Mouse (Mus musculus) megakaryocyte, embryonic 14.5 days (primary cell): ENCODE data around the gene Vasn. TPM values are rescaled to one million over a fixed set of nuclear protein-coding genes. Genes with fewer than 3 reads are reported as not detected.

Experiments used
- H3K27me3 ChIP-seq: replicated peaks from 2 replicates; pipeline ENCODE3; 2012; ENCODE audit warnings: inconsistent platforms
- H3K36me3 ChIP-seq: replicated peaks from 2 replicates; pipeline ENCODE3; 2012; ENCODE audit warnings: low read length, inconsistent platforms, mixed read lengths
- H3K4me1 ChIP-seq: 2 replicates; pipeline ENCODE4 v1.6.1; 2012; ENCODE audit warnings: inconsistent platforms
- H3K4me3 ChIP-seq: replicated peaks from 2 replicates; pipeline ENCODE3; 2012; ENCODE audit warnings: moderate library complexity, mild to moderate bottlenecking, inconsistent platforms
- H3K9me3 ChIP-seq: 2 replicates; pipeline ENCODE4 v1.6.1; 2012; ENCODE audit warnings: inconsistent platforms
- FLI1 ChIP-seq: IDR thresholded peaks from 2 replicates; pipeline ENCODE4 v1.6.1; 2012; ENCODE audit warnings: low read length, inconsistent platforms, mixed read lengths
- GATA1 ChIP-seq: IDR thresholded peaks from 3 replicates; pipeline ENCODE4 v1.6.1; 2012; ENCODE audit warnings: mixed read lengths, low read length, inconsistent platforms, borderline replicate concordance
- polyA plus RNA-seq: library from polyadenylated mRNA; stranded (reverse); fragments of >175 nt; gene quantifications from 2 replicates; pipeline ENCODE4 v1.2.3, GENCODE M21; 2012; ENCODE audit warnings: low replicate concordance; ENCODE audit not compliant: insufficient read depth

Vasn gene
- polyA plus RNA-seq, 1 experiment = not detected

DNA sequence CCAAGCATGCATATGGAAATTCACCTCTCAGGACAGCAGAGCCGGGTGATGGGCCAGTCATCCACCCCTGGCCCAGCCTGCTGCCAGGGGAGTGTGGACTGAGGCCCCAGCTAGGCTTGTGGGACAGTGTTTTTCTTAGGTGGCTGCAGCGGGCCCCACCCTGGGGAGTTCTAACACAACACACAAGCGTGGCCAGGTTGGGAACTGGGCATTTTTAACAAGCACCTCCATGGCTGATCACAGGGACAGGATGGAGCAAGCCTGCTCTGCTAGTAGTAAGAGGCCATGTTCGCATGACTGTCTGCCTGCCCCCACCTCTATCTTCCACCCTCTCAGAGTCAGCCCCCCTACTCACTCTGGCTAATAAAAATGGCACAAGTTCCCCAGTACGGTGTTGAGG lies 41.7 kb upstream of the Vasn start:
- TF ChIP-seq FLI1 = no peak
- no peak for TF ChIP-seq GATA1
- H3K4me1 ChIP-seq = peaks cover 47% of the 10 kb centered on the region

GRCm38 (mm10) chr16:4598891-4599543 lies 40.7 kb upstream of the Vasn start:
- Histone ChIP-seq H3K4me3 (no peak overlapping the region), H3K9me3 (no peaks in the 10 kb centered on the region)

More for the DNA sequence above, 41.7 kb upstream of the Vasn start:
- Histone ChIP-seq H3K27me3 (peaks cover 92% of the 10 kb centered on the region), H3K9me3 (no peaks in the 10 kb centered on the region), H3K36me3 (no peaks in the 10 kb centered on the region), H3K4me3 (no peak overlapping the region)

DNA sequence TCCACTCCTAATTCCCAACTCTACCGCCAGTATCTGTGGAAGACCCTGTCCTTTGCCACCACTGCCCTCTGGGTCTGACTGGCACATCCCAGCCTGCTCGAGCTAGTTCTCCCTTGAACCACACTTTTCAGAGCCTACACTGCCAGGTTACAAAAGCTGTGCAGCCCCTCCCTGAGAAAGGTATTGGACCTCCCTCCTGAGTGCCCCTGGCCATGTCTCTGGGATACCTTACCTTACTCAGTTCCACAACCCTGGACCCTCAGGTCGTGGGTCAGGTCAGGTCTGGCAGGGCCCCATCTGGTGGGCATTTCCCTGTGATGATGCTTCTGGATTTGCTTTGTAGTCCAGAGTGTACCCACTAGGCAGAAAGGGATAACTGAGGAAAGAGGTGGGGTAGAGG lies 40.1 kb upstream of the Vasn start:
- H3K27me3 ChIP-seq = peaks cover 92% of the 10 kb centered on the region
- no peaks in the 10 kb centered on the region for H3K9me3 ChIP-seq
- TF ChIP-seq FLI1 (no peak), GATA1 (no peak)
- no peaks in the 10 kb centered on the region for H3K36me3 ChIP-seq
- H3K4me3 ChIP-seq = no peak overlapping the region
- peaks cover 35% of the 10 kb centered on the region for H3K4me1 ChIP-seq

More at GRCm38 (mm10) chr16:4598891-4599543, 40.7 kb upstream of the Vasn start:
- TF ChIP-seq GATA1 (no peak), FLI1 (no peak)
- H3K27me3 ChIP-seq = peaks cover 91% of the 10 kb centered on the region
- H3K36me3 ChIP-seq = no peaks in the 10 kb centered on the region
- H3K4me1 ChIP-seq = peaks cover 38% of the 10 kb centered on the region

- H3K9me3 ChIP-seq = no peaks in the 10 kb centered on the region
- no peak overlapping the region for H3K4me3 ChIP-seq
- no peaks in the 10 kb centered on the region for H3K36me3 ChIP-seq
- TF ChIP-seq FLI1 (no peak), GATA1 (no peak)
- H3K4me1 ChIP-seq = peaks cover 24% of the 10 kb centered on the region
- peaks cover 91% of the 10 kb centered on the region for H3K27me3 ChIP-seq
Measured at GRCm38 (mm10) chr16:4600701-4601310, 38.9 kb upstream of the Vasn start.

DNA sequence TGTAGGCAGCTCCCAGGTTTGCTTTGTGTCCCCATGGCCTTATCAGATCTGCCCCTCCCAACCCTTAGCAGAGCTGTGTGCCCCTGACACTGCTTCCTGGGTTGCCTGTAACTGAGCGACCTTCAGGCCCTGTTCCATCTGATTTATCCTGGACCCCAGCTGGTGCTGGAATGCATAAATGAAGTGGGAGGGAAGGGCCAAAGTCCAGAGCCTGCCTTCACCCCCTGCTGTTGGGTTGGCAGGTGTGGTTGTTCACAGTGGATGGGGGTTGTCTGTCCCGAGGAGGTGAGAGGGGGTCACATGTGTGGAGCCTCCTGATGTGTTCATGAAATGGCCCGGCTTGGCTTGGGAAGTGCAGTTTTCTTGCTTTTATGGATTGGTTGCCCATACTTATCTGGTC lies 37.6 kb upstream of the Vasn start:
- Histone ChIP-seq H3K9me3 (no peaks in the 10 kb centered on the region), H3K36me3 (no peaks in the 10 kb centered on the region), H3K4me3 (no peak overlapping the region), H3K27me3 (peaks cover 83% of the 10 kb centered on the region), H3K4me1 (peaks cover 28% of the 10 kb centered on the region)
- TF ChIP-seq FLI1 (no peak), GATA1 (no peak)

DNA sequence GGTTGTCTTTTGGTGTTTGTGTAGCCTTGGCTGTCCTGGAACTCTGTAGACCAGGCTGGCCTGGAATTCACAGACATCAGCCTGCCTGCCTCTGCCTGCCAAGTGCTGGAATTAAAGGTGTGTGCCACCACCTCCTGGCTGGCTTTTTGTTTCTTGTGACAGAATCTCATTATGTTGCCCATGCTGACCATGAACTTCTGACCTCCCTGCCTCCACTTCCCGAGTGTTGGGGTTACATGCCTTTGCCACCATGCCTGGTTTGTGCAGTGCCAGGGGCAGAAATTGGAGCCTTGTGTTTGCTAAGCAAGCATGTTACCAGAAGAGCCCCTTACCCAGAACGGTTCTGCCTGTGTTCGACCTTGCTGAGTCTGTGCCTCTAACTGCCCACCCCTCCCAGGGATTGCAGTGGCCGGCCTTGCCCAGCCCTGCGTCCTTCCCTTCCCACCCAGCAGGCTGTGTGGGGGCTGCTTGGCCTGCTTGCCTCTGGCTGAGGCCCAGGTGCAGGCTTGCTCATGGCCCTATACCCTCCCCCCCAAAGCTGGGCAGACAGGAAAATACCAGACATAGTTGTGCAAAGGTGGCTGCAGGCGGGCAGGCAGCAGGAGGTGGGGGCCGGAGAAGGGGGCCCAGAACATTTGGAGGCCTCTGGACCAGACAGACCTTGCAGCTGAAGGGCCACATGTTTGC lies 36.8 kb upstream of the Vasn start:
- H3K36me3 ChIP-seq = no peaks in the 10 kb centered on the region
- H3K9me3 ChIP-seq = no peaks in the 10 kb centered on the region
- no peak overlapping the region for H3K4me3 ChIP-seq
- H3K4me1 ChIP-seq = peaks cover 35% of the 10 kb centered on the region
- H3K27me3 ChIP-seq = peaks cover 78% of the 10 kb centered on the region
- TF ChIP-seq FLI1 (no peak), GATA1 (no peak)

- Histone ChIP-seq H3K9me3 (no peaks in the 10 kb centered on the region), H3K4me1 (peaks cover 33% of the 10 kb centered on the region), H3K27me3 (peaks cover 73% of the 10 kb centered on the region), H3K4me3 (no peak overlapping the region), H3K36me3 (no peaks in the 10 kb centered on the region)
- TF ChIP-seq FLI1 (no peak), GATA1 (no peak)
Measured at GRCm38 (mm10) chr16:4603453-4603837, 36.3 kb upstream of the Vasn start.

- H3K27me3 ChIP-seq = peaks cover 66% of the 10 kb centered on the region
- H3K4me1 ChIP-seq = peaks cover 25% of the 10 kb centered on the region
- no peak overlapping the region for H3K4me3 ChIP-seq
- no peaks in the 10 kb centered on the region for H3K36me3 ChIP-seq
- TF ChIP-seq FLI1 (no peak), GATA1 (no peak)
- no peaks in the 10 kb centered on the region for H3K9me3 ChIP-seq
Measured at GRCm38 (mm10) chr16:4604293-4604837, 35.4 kb upstream of the Vasn start.

- Histone ChIP-seq H3K4me3 (no peak overlapping the region), H3K9me3 (no peaks in the 10 kb centered on the region), H3K4me1 (peaks cover 25% of the 10 kb centered on the region), H3K36me3 (no peaks in the 10 kb centered on the region), H3K27me3 (peaks cover 53% of the 10 kb centered on the region)
- TF ChIP-seq FLI1 (no peak), GATA1 (no peak)
Measured at GRCm38 (mm10) chr16:4605514-4606131, 34.1 kb upstream of the Vasn start.
